ENCODE assay signal across 26 mouse cellular contexts in genomic region chr9:86105851-86106250, GRCm38 (mm10).
"Had no signal": no experiment of that assay in that cellular context is flagged by ENCODE, and none has a peak within 500 bp of the region (broad histone marks: within the 10 kb centered on the region; RNA-seq: fewer than 3 reads in every experiment).

No protein-coding gene starts in this region.

- DNase-seq: gastrocnemius, adult 2 months; gastrocnemius, postnatal 10 days; gastrocnemius, postnatal 25 days; heart, adult 18-20 months; heart, postnatal 10 days; heart, postnatal 4 days; kidney, adult 2 months; kidney, postnatal 25 days; kidney, postnatal 4 days; liver; liver, embryonic 13.5 days had no signal

- H3K9me3 ChIP-seq: heart, embryonic 10.5 days; hindbrain, embryonic 10.5 days; hindbrain, embryonic 12.5 days; intestine, embryonic 15.5 days; limb, embryonic 10.5 days; liver, embryonic 13.5 days had no signal

- ATAC-seq: forebrain, embryonic 16.5 days; hindbrain, embryonic 16.5 days; inflammation-experienced regulatory T-cells, adult 6 months; intestine, embryonic 15.5 days; intestine, postnatal 0 days had no signal

- H3K36me3 ChIP-seq: heart, embryonic 10.5 days; heart, embryonic 12.5 days; hindbrain, embryonic 10.5 days; hindbrain, embryonic 12.5 days; intestine, embryonic 15.5 days; limb, embryonic 10.5 days; limb, embryonic 12.5 days; liver, embryonic 13.5 days had no signal

- H3K4me3 ChIP-seq: gastrocnemius, adult 2 months; heart, embryonic 10.5 days; heart, embryonic 12.5 days; hindbrain, embryonic 10.5 days; hindbrain, embryonic 12.5 days; intestine, embryonic 15.5 days; layer of hippocampus, adult 2 months; left cerebral cortex, adult 2 months; limb, embryonic 10.5 days; limb, embryonic 12.5 days; liver, embryonic 13.5 days had no signal

- H3K4me1 ChIP-seq: heart, embryonic 10.5 days; heart, embryonic 12.5 days; hindbrain, embryonic 10.5 days; hindbrain, embryonic 12.5 days; intestine, embryonic 15.5 days; limb, embryonic 10.5 days; limb, embryonic 12.5 days; liver, embryonic 13.5 days had no signal

- H3K9ac ChIP-seq: heart, embryonic 12.5 days; hindbrain, embryonic 12.5 days; hindbrain, embryonic 14.5 days; intestine, embryonic 15.5 days; limb, embryonic 12.5 days; liver, embryonic 13.5 days had no signal

- H3K27me3 ChIP-seq: heart, embryonic 12.5 days; hindbrain, embryonic 12.5 days; intestine, embryonic 15.5 days; limb, embryonic 12.5 days; liver, embryonic 13.5 days had no signal

- H3K27ac ChIP-seq: gastrocnemius, adult 2 months; heart, embryonic 10.5 days; hindbrain, embryonic 10.5 days; hindbrain, embryonic 12.5 days; hindbrain, embryonic 14.5 days; intestine, embryonic 15.5 days; layer of hippocampus, adult 2 months; left cerebral cortex, adult 2 months; limb, embryonic 10.5 days; limb, embryonic 12.5 days; liver, embryonic 13.5 days had no signal

- H3K4me2 ChIP-seq: heart, embryonic 12.5 days; hindbrain, embryonic 12.5 days; hindbrain, embryonic 14.5 days; intestine, embryonic 15.5 days; limb, embryonic 12.5 days; liver, embryonic 11.5 days; liver, embryonic 13.5 days had no signal
